Mouse (Mus musculus) gastrocnemius, postnatal 25 days (tissue): ENCODE measurements around the gene Hal. TPM values are rescaled to one million over a fixed set of nuclear protein-coding genes. Genes with fewer than 3 reads are reported as not detected.
"Not testable (repeated sequence)": the region's sequence is repeated elsewhere in the genome, so short reads cannot be mapped to it uniquely, and the experiment has no call there.

Experiments used
- DNase-seq: peaks from one replicate; pipeline ENCODE4 v3.0.0; 2022
- total RNA-seq, 2 experiments: library from RNA; stranded (reverse); gene quantifications; 1 replicate in 1 of 2; 2 replicates in 1 of 2; pipeline ENCODE4 v1.2.3; 2021

Hal gene
- total RNA-seq, 2 experiments from 2014 or later: 0.21 to 0.33 TPM

DNA sequence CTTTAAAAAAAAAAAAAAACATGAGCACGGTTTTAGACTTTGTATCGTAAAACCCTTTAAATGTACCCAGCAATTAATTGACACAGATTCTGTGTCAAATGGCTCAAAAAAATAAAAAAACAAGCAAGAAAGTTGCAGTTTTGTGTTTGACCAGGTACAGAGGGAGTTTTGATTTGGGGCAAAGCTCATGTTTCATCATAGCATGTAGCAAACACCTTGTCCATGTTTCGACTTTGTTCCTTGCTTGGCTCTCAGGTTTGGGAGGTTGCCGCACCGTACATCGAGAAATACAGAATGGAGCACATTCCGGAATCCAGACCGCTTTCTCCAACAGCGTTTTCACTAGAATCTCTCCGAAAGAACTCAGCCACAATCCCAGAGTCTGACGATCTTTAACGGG lies 27.4 kb downstream of the Hal start:
- DNase-seq: no peak

- DNase-seq: no peak
Measured at GRCm38 (mm10) chr10:93517754-93518153, 29.2 kb downstream of the Hal start.

- no peak for DNase-seq
Measured at GRCm38 (mm10) chr10:93518186-93518585, 29.6 kb downstream of the Hal start.

GRCm38 (mm10) chr10:93518620-93519019 lies 30.1 kb downstream of the Hal start:
- no peak for DNase-seq

DNA sequence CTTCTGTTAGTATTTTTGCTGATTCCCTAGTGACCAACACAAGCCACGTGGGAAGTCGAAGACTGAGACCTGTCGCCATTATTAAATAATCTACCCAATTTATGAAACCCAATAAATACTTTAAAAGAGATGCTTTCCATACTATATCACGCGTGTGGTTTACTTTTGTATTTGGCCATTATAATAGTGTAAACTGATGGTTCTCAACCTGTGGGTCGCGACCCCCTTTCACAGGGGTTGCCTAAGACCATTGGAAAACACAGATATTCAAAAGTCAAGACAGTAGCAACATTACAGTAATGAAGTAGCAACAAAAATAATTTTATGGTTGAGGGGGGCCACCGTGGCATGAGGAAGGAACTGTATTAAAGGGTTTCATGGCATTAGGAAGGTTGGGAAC lies 30.6 kb downstream of the Hal start:
- no peak for DNase-seq

DNA sequence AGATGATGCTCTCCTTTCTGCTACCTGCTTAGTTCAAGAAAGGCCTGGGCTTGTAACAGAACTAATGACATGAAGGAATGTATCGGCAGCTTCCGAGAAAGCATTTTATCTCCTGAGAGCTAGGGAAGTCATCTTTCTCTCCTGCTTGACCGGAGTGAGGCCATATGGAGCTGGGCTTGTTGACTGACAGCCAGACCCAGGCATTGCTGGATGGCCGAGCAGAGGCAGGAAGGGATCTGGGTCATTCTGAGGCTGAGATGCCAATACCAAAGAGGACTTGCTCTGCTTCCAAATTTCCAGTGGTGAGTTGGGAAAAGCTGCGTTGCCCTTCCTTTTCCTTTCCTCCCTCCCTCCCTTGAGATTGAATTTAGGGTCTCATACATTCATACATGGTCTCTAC lies 31.2 kb downstream of the Hal start:
- no peak for DNase-seq

- no peak for DNase-seq
Measured at GRCm38 (mm10) chr10:93520994-93521393, 32.4 kb downstream of the Hal start.

GRCm38 (mm10) chr10:93525329-93525728 lies 36.8 kb downstream of the Hal start:
- DNase-seq: no peak

GRCm38 (mm10) chr10:93538287-93538686 lies 49.7 kb downstream of the Hal start:
- no peak for DNase-seq

DNA sequence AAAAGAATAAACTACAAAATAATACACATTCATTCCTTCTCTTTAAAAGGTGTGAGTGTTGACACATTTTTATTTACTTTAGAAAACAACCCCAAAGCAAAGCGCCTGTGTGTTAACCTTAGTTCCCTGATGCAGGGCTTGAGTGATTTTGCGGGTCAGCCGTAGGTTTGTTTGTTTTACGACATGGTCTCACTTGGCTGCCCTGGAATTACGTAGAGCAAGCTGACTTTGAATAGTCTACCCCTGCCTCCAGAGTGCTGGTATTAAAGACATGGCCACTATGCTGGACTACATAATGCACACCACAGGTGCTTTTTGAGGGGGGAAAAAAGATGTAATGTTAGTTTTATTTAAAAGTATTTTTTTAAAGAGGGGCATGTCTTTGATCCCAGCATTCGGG lies 50.2 kb downstream of the Hal start:
- DNase-seq: no peak

DNA sequence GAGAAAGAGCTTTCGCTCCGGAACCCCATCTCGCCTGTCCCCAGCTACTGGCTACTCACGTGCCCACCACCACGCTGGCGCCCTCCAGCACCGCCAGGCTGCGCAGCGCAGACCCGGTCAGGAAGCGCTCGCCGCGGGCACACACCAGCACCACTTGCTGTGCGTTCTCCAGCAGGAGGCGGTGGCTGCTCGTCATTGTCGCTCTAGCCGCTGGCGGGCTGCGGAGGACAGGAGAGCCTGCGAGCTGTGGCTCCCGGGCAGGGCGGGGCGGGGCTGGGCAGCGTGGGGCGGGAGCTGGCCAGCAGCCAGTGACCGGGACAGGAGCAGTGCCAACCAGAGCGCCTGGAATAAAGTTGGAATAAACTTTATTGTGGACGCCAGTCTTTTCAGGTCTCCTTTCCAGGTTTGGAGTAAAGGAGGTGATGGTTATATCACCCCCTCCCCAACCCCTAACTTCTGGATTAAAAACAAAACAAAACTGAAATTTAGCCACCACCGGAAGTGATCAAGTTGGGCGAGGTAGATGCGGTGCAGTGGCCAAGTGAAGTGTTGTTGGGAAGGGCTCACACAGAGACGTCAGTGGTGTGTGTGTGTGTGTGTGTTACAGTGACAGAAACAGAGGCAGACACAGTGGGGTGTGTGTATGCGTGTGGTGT lies 51.3 kb downstream of the Hal start, which contains the start of gene Amdhd1:
Amdhd1 (minus strand) TSS at position 259 of the 656 bp plus-strand sequence.
- peak; percentile 78 for DNase-seq

DNA sequence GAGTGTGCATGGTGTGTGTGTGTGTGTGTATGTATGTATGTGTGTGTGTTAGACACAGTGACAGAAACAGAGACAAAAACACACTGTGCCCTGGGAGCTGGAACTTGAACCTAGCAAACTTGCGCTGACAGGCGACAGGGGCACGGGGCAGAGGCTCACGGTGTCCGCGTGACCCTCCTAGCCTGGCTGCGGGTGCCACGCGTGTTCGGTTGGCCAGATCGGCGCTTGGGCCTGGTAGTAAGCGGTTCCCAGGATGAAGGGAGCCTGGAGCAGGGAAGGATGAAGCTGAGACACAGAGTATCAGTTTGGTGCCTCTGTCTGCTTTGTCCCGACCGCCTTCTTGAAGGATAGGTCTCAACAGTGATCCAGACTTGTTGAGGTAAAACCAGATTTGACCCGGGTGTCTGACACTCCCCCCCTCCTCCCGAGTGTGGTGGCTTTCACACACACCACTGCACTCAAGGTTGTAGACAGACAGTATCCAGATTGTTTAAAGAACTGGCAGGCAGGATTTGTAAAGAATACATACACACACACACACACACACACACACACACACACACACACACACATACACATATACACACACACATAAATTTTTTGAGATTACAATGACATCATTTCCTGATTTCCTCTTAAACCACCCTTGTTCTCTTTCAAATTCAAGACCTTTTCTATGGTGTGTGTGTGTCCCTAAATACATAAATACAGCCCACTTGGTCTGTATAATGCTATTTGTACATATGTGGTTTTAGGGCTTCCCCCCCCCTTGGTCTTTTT lies 52.1 kb downstream of the Hal start, which contains the start of gene Ccdc38:
Ccdc38 (plus strand) TSS at position 202 of the 780 bp plus-strand sequence.
- no peak for DNase-seq

DNA sequence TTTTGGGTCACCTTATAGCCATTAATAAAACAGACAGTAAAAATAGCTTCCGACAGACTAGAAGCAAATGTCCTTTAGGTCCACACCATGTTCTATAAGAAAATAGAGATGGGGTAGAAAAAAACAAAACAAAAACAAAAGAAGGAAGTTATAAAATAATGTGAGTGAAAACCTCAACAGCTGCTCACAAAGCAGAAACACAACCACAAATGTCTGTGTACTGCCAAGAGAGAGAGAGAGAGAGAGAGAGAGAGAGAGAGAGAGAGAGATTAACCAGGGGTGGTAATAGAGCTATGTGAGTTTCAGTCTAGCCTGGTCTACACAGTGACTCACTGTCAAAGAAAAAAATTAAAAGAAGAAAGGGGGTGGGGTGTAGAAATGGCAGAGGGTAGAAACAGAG lies 53.0 kb downstream of the Hal start:
- DNase-seq: no peak

DNA sequence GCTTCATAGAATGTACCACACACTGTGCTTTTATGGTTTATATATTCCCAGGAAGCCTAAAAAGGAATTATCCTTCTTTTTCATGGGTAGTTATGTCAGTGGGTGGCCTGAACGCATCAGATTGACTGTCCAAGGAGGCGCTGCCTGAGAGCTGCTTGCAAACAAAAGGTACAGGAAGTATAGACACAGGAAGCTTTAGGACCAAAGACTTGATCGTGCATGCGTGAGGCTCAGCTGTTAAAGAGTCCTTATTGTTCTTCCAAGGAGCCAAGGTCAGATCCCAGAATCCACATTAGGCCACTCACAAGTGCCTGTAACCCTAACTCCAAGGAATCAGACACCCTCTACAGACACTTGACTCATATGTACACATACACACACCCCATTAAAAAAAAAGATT lies 53.8 kb downstream of the Hal start:
- no peak for DNase-seq

- no peak for DNase-seq
Measured at GRCm38 (mm10) chr10:93543176-93543575, 54.6 kb downstream of the Hal start.

- DNase-seq: no peak
Measured at GRCm38 (mm10) chr10:93544172-93544571, 55.6 kb downstream of the Hal start.

DNA sequence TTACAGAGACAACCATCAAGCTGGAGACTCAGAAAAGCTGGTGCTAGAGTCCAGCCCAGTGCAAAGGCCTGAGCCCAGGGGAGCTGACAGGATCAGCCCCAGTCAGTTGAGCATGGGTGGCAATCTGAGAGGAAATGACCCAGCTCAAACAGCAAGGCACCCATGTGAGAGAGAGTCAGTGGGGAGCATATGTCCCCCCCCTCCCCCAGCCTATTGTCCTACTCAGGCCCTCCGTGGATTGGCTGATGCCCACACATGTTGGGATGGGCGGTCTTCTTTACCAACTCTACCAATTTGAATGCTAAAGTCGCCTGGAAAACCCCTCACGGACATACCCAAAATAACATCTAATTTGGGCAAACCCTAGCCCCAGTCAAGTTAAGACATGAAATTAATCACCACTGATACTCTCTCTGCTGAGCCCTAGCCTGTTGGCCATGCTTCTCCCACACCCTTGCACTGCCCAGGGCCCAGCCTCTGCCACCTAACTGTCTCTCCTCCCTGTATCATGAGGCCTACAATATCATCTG lies 59.2 kb downstream of the Hal start:
- no peak for DNase-seq

- peak; percentile 28 for DNase-seq
Measured at GRCm38 (mm10) chr10:93548991-93549390, 60.4 kb downstream of the Hal start.

- DNase-seq: no peak
Measured at GRCm38 (mm10) chr10:93549821-93550220, 61.3 kb downstream of the Hal start.

DNA sequence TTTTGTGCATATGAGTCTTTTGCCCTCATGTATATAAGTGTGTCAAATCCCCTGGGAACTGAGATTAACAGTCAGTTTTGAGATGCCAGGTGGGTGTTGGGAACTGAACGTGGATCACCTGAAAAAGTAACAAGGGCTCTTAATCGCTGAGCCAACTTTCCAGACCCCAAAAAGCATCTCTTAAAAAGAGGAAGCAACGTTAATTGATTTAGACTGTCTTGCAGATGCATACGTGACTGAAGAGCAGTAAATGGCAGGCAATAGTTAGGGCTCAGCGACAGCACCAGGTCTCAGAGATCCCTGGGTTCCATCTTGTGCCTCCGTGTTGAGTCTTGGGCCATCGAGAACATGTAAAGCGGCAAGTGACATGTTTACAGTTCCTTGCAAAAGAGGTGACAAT lies 64.0 kb downstream of the Hal start:
- no peak for DNase-seq

DNA sequence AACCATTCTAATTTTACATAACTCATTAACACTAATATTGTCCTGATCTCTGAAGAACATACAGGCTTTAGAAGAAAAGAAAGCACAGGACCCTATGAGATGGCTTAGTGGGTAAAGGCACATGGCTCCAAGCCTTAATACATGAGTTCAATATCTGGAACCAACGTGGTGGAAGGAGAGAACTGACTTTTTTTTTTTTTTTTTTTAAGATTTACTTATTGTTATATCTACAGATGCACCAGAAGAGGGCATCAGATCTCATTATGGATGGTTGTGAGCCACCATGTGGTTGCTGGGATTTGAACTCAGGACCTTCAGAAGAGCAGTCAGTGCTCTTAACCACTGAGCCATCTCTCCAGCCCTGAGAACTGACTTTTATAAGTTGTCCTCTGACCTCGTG lies 69.4 kb downstream of the Hal start:
- not testable (repeated sequence) for DNase-seq

DNA sequence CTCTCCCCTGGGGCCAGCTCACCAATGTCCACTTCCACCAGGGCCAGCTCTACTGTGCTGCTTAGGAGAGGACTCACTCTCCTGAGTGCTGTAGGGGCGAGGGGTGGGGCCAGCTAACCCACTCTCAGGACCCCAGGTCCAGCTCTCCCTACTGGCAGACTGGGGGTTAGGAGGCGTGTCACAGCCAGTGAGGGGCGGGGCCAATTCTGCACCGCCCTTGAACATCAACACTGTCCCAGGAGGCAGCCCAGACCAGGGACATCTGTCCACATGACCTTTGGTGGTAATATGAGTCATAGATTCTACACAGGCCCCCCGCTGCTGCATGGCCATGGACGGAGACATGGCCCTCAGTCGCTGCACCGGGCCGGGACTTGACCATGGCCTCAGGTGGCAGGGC lies 71.2 kb downstream of the Hal start:
- DNase-seq: no peak

GRCm38 (mm10) chr10:93564518-93565090 lies 76.0 kb downstream of the Hal start:
- DNase-seq: no peak
